Comparison of ENCODE assay signal across 28 mouse cellular contexts in the genomic region with DNA sequence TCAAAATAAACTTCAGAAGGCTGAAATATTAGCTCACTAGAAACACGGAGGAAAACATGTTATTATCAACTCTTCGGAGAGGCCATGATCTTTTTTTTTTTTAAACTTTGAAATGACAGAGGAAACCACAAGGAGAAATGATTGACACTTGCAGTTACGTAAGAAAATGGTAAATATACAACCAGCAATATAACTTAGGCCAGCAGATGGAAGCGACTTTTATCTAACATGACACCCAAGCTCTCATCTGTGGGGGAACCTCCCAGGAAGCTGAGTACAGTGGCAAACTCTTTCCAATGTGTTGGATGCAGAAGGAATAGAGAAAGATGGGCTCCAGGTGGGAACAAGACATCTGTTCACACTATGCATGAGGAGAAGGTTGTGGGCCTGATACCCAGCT.
DNase-seq lines count a peak whose midpoint lies in the region; ATAC-seq and TF ChIP-seq lines count a peak whose summit lies in the region.
"Had no signal": no experiment of that assay in that cellular context is flagged by ENCODE, and none has a peak within 500 bp of the region (broad histone marks: within the 10 kb centered on the region; RNA-seq: fewer than 3 reads in every experiment).

No protein-coding gene starts in this region.

- no peak overlapping the region for H3K9ac ChIP-seq in liver, embryonic 11.5 days (ENCODE audit: low read depth, low read length)
- no peak overlapping the region for H3K9ac ChIP-seq in liver, postnatal 0 days (replicated peaks)
- H3K9ac ChIP-seq: forebrain, embryonic 13.5 days; heart, embryonic 13.5 days; limb, embryonic 15.5 days; liver, embryonic 15.5 days; midbrain, embryonic 12.5 days had no signal

- TF ChIP-seq EP300 in liver, postnatal 0 days (IDR thresholded peaks at IDR 0.05; ENCODE audit: low read depth), result no peak

- ATAC-seq in liver, embryonic 11.5 days (replicated peaks; ENCODE audit: low FRiP score), result 0 out of 2 replicates have a peak, but pooled peaks have one; percentile 18
- ATAC-seq in liver, postnatal 0 days, result no peak
- ATAC-seq in activated CD4-positive, CD25-positive, alpha-beta regulatory T cell, adult 4 months, result peak; percentile 92
- ATAC-seq in megakaryocyte, adult 5-6 weeks (ENCODE audit: poor library complexity, severe bottlenecking), result peak; percentile 61
- ATAC-seq: forebrain, embryonic 13.5 days had no signal

- 54% methylated on average over 4 of the region's 4 CpGs for WGBS in liver, embryonic 11.5 days
- WGBS in liver, postnatal 0 days (ENCODE audit: insufficient replicate concordance), result 35% methylated on average over 4 of the region's 4 CpGs

- no peak for TF ChIP-seq CTCF in liver, postnatal 0 days (IDR thresholded peaks at IDR 0.05; ENCODE audit: low read depth)
- no peak for TF ChIP-seq CTCF in layer of hippocampus, adult 2 months (conservative IDR thresholded peaks at IDR 0.05)

- no peaks in the 10 kb centered on the region for H3K36me3 ChIP-seq in liver, embryonic 11.5 days (ENCODE audit: control insufficient read depth, insufficient read depth, low read length)
- H3K36me3 ChIP-seq in liver, postnatal 0 days (replicated peaks; ENCODE audit: insufficient read depth, low read length), result no peaks in the 10 kb centered on the region
- H3K36me3 ChIP-seq: heart, embryonic 13.5 days; limb, embryonic 15.5 days; liver, embryonic 15.5 days; midbrain, embryonic 12.5 days had no signal

- no peaks in the 10 kb centered on the region for H3K27me3 ChIP-seq in liver, embryonic 11.5 days (replicated peaks; ENCODE audit: control insufficient read depth, insufficient read depth, low read length)
- H3K27me3 ChIP-seq in liver, postnatal 0 days (ENCODE audit: insufficient read depth, low read length), result no peaks in the 10 kb centered on the region
- H3K27me3 ChIP-seq: forebrain, embryonic 13.5 days; heart, embryonic 13.5 days; limb, embryonic 15.5 days; liver, embryonic 15.5 days; midbrain, embryonic 12.5 days had no signal

- no peak overlapping the region for H3K4me2 ChIP-seq in liver, embryonic 11.5 days
- no peak overlapping the region for H3K4me2 ChIP-seq in liver, postnatal 0 days (ENCODE audit: low read depth, low read length)
- H3K4me2 ChIP-seq: forebrain, embryonic 13.5 days; heart, embryonic 13.5 days; limb, embryonic 15.5 days; liver, embryonic 15.5 days; midbrain, embryonic 12.5 days had no signal

- H3K9me3 ChIP-seq in liver, embryonic 11.5 days (ENCODE audit: control insufficient read depth, low read length), result no peaks in the 10 kb centered on the region
- 0 out of 2 replicates have a peak, but pooled peaks cover 4% of the 10 kb centered on the region for H3K9me3 ChIP-seq in liver, postnatal 0 days (ENCODE audit: low read length)
- H3K9me3 ChIP-seq: forebrain, embryonic 13.5 days; limb, embryonic 15.5 days; liver, embryonic 15.5 days had no signal

- no peak overlapping the region for H3K27ac ChIP-seq in liver, embryonic 11.5 days (ENCODE audit: low read depth, low read length)
- H3K27ac ChIP-seq in liver, postnatal 0 days (ENCODE audit: low read depth), result no peak overlapping the region
- no peak overlapping the region for H3K27ac ChIP-seq in layer of hippocampus, adult 2 months
- H3K27ac ChIP-seq: forebrain, embryonic 13.5 days; heart, embryonic 13.5 days; left cerebral cortex, adult 2 months; limb, embryonic 15.5 days; liver, embryonic 15.5 days; midbrain, embryonic 12.5 days had no signal

- no peak for DNase-seq in liver, embryonic 11.5 days (ENCODE audit: low spot score)
- no peak for DNase-seq in liver, postnatal 0 days
- no peak for DNase-seq in layer of hippocampus, adult 8-10 months (ENCODE audit: low spot score in 2 of 2)
- DNase-seq in spleen, postnatal 10 days (ENCODE audit: low spot score in 2 of 2), result no peak
- DNase-seq in layer of hippocampus, adult 2 months (ENCODE audit: low spot score in 2 of 2), result no peak
- no peak for DNase-seq in right cerebral cortex, postnatal 36 days (ENCODE audit: low spot score in 2 of 2)
- DNase-seq: adrenal gland, adult 2 months; B cell, adult 2 months; cerebellum, adult 11-12 months; cerebellum, postnatal 25 days; gastrocnemius, postnatal 10 days; heart, adult 18-20 months; heart, postnatal 14 days; kidney, adult 9 months; kidney, postnatal 25 days; left cerebral cortex, postnatal 4 days; retina, postnatal 1 day; right cerebral cortex, postnatal 4 days; thymus, adult 18-20 months; thymus, postnatal 36 days had no signal

- no peak overlapping the region for H3K4me3 ChIP-seq in liver, embryonic 11.5 days (ENCODE audit: low read depth, low read length)
- no peak overlapping the region for H3K4me3 ChIP-seq in liver, postnatal 0 days (ENCODE audit: low read depth, low read length)
- no peak overlapping the region for H3K4me3 ChIP-seq in layer of hippocampus, adult 2 months
- H3K4me3 ChIP-seq: forebrain, embryonic 13.5 days; heart, embryonic 13.5 days; left cerebral cortex, adult 2 months; limb, embryonic 15.5 days; liver, embryonic 15.5 days; midbrain, embryonic 12.5 days had no signal

- no peaks in the 10 kb centered on the region for H3K4me1 ChIP-seq in liver, embryonic 11.5 days (replicated peaks; ENCODE audit: control insufficient read depth, insufficient read depth, low read length)
- H3K4me1 ChIP-seq in liver, postnatal 0 days (ENCODE audit: insufficient read depth), result no peaks in the 10 kb centered on the region
- H3K4me1 ChIP-seq: forebrain, embryonic 13.5 days; heart, embryonic 13.5 days; limb, embryonic 15.5 days; liver, embryonic 15.5 days; midbrain, embryonic 12.5 days had no signal
